Mouse (Mus musculus): ENCODE measurements around the gene AI467606.
"Not testable (repeated sequence)": the region's sequence is repeated elsewhere in the genome, so short reads cannot be mapped to it uniquely, and the experiment has no call there.

Gene AI467606

DNA sequence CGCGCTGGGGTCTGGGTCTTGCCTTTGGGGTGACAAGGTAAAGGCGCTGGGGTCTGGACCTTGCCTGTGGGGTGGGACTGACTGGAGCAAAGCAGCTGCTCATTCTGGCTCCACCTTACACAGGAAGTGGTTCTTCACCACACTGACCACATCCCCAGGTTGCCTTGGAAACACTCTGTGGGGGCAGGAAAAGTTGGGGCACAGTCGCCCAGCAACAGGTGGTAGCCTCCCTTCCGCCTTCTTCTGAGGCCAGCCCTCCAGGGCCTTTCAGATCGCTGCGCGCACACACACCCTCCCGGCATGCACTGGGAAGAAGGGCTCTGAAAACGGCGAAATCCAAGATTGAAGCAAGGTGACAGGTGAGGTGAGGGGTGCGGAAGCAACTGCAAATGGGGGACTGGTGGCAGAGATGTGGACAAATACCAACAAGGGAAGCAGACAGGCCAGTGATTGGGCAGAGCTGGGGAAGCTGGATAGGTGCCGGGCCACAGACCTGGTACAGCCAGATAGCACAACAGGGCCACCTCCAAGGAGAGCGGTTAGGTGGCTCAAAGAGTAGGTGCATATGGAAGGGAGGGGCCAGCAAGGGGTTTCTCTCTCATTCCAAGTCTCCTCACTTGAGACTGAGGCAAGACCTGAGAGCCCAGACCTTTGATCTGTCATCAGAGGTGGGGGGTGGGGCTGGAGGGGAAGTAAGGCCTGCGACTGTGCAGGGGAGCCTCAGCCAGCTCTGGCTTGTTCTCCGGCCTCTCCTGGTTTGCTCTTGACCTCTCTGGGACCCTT, at the start of gene AI467606:
Gene AI467606 (plus strand): TSS at position 246 of the 783 bp plus-strand sequence.
- peak in 1 of 2 experiments; percentile 28 for DNase-seq

DNA sequence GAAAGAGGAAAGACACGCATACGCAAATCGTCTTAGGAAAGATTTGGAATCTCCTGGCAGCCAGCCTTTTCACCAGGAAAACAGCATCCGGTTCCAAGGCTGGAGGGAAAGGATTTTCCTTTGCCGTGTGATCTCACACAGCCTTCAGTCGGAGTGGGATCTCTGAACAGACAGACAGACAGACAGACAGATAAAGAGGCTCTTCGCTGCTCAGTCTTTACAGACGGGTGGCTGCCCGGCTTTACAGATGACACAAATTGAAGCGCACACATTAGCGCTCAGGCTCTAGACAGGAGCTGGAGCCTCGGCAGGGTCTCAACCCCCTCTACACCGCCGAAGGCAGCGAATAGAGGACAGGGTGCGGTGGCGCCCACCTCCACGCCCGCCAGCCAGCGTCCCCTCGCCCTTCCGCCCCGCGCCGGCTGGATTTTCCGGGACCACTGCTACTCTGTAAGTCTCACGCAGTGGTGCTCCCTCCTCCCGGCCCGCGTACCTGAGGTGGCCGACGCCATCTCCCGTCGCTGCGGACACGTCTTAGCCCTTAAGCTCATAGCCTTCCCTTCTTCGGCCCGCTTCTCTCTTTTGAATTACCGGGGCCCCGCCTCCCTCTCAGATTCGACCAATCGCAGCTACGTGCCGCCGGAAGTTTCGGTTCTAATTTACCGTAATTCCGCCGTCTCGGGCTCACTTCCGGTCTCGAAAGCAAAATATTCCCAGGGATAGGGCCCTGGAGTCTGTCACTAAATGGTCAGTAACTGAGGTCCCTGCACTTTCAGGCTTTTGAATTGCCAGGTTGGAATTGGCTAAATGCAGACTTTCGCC, 49.1 kb upstream of the AI467606 start, which contains the start of gene Kif22:
Gene Kif22 (minus strand): TSS at position 621 of the 822 bp plus-strand sequence.
- peak; percentile 86 to 94 for DNase-seq

DNA sequence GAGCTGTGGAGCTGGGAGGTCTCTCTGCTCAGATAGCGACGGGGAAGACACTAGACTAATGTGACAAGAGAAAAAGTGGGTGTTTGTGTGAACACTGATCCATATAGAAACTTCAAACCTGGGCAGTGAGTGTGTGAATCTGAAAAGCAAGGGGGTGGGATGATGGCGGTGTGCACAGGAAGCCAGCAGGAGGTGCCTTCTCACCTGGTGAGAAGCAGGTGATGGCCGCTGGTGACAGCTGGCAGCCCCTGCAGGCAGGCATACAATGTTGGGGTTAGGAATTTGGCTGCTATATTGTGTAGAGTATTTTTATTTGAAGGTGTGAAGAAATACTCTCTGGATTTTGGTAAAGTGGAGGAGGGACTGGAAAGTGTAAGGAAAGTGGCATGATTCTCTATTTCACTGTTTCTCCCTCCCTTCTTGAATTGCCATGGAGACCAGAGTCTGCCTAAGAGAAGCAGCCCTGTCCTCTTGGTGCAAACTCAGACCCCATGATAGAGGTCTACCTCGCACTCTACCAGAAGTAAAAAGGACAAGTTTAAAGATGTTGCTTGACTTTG, 36.1 kb upstream of the AI467606 start:
- DNase-seq, result no peak

DNA sequence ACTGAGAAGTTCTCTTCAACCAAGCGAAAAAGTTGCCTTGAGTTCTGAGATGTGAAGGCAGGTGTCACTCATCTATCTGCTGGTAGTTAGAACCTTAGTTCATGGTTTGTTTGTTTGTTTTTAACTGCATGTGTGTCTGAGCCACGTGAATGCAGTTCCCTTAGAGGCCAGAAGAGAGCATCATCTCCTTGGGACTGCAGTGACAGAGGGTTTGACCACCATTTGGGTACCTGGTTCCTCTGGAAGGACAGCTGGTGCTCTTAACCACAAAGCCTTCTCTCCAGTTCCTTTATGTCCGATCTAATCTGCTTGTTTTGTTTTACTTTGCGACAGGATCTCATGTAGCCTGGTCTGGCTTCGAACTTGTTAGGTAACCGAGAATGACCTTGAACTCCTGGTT, 25.6 kb upstream of the AI467606 start:
- DNase-seq, result no peak

DNA sequence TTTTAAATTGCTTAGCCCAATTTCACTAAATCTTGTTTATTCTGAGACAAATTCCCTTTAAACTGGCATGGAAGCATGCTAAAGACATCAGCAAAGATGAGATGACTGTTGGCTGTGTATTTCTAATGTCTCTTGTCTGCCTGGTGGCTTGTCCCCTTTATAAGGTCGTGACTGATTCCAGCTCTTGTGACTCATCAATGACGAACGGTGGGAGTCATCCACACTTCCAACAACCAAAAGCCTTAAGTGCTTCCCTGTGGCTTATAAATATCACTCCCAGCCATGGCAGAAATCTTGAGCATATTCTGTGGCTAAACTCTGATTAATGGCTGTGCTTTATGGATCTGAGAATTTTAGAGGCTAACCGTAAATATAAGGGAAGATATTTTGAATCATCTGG, 24.8 kb upstream of the AI467606 start:
- no peak for DNase-seq

DNA sequence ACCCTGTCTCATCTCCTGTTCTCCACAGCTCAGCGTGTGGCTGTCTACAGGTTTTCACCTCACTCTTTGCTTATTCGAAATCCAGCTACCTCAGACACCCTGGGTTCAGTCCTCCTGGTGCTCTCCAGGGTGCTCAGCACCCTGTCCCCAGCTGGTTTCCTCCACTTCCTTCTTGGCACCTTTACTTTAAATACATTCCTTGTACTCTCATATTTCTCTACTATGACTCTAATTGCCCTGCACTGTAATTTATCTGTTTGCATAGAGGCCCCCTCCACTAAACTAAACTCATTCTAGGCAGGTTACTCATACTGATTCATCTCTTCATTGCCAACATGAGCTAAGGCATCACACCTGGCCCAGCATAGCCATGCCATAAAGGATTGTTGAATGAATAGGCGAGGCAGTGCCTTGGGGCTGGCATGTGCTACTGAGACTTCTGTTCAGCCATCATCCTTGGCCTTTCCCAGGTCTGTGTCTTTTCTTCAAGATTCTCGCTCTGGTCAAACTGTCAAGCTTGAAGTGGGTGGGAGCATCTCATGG, 20.2 kb upstream of the AI467606 start:
- no peak for DNase-seq

DNA sequence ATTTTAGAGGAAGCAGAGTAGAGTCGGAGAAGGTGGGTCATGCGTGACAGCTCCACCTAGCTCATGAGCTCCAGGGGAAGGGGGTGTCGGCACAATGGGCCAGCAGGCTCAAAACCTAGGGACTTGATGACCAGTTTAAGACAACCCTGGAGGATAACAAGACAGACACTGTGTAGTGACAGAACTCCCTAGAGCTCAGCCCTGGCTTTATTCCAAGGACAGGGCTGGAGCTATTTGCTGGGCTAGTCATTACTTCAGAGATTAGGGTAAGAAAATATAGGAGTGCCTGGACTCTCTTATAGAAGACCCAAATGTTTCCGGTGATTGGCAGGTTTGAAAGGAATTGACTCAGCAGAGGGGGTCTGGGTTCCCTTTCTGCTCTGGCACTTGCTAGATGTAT, 17.9 kb upstream of the AI467606 start:
- DNase-seq, result no peak

DNA sequence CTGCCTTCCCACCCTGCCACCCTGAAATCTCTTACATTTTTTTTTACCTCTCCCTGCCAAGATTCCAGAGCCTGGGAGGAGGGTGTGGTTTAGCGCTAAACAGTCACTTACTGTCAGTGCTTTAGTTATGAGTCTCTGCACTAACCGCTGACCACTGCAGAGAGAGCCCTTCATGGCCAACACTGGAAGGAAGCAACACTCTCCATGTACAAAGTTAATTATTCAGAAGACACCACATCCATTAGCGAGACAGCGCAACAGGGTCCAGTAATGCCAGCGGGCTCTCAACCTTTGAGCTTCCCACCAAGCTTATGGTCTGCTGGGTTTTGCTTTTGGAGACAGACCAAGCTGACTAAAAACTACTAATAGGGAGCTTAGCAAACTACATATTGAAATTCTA, 15.0 kb upstream of the AI467606 start:
- DNase-seq, result peak; percentile 49 to 74

DNA sequence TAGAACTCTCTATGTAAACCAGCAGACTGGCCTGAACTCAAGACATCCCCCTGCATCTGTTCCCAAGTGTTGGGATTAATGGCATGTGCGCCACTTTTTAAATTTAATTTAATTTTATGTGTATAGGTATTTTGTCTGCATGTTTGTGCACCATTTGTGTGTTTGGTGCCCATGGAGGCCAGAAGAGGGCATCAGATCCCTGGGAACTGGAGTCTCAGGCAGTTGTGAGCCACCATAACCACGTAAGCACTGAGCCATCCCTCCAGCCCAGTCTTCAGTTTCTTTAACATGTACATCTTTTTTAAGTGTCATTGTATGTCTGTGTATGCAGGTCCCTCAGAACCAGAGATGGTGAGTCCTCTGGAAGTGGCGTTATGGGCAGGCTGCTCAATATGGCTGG, 13.5 kb upstream of the AI467606 start:
- DNase-seq, result no peak

DNA sequence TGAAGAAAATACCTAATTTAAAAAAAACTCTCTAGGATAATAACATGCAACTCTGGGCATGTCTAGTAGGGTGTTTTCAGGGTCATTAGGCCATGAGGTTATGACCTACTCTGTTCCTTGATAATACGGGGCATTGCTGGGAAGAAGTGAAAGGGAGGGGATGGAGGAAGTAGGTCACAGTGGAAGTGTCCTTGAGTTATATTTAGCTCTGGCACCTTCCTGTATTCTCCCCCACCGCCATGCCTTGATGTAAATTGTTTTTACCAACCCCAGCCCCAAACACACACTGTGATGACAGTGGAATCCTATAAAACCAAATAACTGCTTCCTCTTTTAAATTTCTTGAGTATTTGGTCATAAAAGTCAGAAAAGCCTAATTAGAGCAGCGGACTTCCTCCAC, 11.1 kb upstream of the AI467606 start:
- no peak for DNase-seq

DNA sequence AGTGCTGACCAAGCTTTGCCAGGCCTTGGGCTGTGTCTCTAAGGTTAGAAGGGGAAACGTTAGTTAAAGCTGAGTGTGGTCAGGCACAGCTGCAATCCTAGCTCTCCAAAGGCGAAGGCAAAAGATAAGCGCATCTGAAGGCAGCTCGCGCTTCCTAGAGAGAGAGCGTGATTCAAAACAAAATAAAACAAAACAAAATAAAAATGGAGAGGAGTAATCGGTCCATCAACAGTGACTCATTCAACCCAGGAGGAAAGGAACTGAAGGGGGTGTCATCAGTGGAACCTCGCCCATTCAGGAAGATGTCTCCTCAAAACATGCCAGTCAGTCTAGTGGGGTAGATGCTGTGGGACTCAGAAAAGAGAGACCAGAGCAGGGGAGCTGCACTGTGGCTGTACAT, 8.9 kb upstream of the AI467606 start:
- DNase-seq, result no peak

DNA sequence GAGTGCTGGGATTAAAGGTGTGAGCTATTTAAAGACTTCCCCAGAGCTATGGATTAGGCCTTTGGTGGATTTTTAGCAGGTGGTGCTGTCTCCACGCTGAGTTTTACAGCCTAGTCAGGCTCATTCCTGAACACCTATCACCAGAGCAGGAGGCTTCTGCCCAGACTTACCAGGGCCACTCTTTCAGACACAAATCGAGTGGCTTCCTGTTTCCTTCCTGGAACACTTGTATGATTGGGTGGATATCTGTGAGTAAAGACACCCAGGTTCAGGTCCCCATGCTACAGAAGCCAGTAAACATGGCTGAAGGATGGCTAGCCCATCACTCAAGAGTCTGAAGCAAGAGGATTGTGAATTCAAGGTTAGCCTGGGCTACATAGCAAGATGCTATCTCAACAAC, 8.2 kb upstream of the AI467606 start:
- DNase-seq, result no peak

DNA sequence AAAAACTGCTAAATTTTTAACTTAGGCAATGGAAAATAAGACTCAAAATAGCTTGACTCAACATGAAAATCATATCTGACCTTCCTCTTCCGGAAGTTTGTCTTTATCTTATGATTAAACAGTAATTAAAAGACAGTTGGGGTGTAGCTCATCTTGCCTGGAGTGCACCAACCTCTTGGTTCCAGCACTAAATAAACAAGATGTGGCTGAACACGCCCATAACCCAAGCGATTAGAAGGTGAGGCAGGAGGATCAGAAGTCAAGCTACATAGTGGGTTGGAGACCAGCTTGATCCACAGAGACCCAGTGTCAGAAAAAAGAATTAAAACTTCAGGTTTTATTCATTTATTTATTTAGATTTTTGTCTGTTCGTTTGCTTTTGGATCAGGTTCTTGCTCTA, 7.5 kb upstream of the AI467606 start:
- no peak for DNase-seq

DNA sequence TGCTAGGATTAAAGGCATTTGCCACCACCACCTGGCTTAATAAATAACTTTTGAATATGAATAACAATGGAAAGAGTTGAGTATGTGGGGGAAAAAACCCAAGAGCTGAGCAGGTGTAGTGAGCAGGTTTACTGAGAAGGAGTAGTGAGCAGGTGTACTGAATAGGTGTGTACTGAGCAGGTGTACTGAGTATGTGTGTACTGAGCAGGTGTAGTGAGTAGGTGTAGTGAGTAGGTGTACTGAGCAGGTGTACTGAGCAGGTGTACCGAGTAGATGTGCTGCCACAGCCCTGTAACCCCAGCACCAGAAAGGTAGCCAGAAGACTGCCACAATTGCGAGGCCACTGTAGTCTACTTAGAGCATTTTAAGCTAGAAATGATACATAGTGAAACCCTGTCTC, 6.4 kb upstream of the AI467606 start:
- no peak for DNase-seq

DNA sequence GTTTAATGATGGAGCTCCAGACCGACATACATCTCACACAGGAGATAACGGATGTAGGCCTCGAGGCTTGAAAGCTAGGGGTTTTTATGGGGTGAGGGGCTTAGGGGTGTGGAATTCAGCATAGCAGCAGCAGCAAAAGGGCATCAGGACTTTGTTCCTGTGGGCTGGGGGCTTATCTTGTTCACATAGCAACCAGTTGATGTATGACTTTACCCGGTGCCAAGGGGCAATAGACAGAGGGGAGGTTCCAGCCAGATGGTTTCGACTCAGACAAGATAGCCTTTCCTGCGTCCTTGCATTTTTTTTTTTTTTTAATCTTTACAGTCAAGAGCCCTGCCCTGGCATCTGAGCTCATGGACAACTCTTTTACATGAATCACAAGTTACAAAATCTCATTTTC, 5.4 kb upstream of the AI467606 start:
- DNase-seq, result not testable (repeated sequence)

DNA sequence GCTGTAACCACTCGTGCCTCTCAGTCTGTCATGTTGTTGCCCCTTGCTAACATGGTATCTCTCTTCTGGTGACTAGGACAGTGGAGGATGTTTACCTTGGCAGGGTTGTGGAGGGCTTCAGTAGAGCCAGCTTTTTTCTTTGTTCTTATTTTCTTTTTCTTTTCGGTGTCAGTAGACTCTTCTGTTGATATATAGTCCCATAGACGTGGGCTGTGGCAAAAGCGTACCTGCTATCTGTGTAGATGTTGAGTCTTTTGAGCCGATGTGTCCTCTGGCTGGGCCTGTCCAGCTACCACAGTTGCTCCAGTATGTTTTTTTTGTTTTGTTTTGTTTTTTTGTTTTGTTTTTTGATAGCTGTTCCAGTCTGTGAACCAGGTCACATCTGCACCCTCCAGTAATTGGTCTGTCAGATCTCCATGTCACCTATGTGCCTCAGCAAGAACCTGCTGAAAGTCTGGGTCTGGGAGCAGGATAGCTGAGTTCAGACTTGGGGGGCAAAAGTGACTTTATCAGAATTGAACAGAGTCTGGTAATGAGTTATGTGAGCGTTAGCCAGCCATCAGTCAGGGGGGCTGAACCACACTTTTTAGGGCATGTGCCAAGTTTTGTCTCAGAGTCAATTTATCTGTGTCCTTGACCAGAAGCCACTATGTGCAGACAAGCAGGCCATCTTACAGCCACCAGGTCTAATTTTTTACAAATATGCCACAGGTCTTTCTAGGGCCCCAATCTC, 3.7 kb upstream of the AI467606 start, which contains the start of gene Zg16:
Gene Zg16 (minus strand): TSS at position 51 of the 733 bp plus-strand sequence.
- not testable (repeated sequence) for DNase-seq

DNA sequence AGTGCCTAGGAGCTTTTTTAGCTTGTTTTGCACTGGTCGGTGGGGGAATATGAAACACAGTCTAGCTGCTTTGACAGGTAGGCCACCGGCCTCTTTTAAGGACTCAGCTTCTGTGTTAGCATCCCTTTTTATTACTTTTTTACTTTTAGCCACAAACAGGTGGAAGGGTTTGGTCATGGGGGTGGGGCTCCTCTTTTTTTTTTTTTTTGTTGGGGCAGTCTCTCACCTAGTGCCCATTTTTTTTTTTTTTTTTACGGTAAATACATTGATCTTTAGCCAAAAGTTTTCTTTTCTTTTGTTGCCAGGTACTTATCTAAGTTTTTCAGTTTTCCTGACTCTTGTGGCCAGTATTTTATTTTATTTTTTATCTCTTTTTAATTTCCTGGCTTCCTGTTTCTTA, 3.1 kb upstream of the AI467606 start:
- no peak for DNase-seq

DNA sequence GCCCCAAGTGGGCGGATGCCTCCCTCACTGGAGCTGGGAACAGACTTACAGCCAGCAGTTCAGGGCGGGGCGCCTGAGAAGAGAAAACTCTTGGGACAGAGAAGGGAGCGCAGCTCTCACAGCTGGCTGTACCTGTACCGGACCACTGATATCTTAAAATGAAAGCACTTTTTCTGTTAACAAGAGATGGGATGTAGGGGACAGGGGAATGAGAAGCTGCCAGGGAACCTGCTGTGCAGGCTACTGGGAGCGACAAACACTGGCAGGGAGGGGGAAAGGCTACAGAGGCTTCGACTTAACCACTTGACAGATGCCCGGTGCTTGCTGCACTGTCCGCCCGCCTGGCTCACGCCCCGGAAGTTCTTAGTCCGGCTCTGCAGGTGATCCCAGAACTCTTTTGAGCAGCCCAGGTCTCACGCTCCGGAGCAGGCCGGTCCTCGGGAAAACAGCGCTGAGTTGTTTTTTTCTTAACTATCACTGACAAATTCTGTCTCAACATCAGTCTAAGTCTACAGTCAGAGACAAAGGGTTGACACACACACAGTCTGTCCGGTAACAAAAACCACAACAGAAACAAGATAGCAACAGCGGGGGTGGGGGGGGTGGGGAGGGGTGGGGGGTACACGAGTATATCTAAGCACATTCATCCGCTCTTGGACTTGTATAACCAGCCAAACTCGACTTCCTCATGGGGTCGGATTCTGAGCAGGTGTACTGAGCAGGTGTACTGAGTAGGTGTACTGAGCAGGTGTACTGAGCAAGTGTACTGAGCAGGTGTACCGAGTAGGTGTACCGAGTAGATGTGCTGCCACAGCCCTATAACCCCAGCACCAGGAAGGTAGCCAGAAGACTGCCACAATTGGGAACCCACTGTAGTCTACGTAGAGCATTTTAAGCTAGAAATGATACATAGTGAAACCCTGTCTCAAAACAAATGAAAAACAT, 2.0 kb upstream of the AI467606 start:
- no peak for DNase-seq

DNA sequence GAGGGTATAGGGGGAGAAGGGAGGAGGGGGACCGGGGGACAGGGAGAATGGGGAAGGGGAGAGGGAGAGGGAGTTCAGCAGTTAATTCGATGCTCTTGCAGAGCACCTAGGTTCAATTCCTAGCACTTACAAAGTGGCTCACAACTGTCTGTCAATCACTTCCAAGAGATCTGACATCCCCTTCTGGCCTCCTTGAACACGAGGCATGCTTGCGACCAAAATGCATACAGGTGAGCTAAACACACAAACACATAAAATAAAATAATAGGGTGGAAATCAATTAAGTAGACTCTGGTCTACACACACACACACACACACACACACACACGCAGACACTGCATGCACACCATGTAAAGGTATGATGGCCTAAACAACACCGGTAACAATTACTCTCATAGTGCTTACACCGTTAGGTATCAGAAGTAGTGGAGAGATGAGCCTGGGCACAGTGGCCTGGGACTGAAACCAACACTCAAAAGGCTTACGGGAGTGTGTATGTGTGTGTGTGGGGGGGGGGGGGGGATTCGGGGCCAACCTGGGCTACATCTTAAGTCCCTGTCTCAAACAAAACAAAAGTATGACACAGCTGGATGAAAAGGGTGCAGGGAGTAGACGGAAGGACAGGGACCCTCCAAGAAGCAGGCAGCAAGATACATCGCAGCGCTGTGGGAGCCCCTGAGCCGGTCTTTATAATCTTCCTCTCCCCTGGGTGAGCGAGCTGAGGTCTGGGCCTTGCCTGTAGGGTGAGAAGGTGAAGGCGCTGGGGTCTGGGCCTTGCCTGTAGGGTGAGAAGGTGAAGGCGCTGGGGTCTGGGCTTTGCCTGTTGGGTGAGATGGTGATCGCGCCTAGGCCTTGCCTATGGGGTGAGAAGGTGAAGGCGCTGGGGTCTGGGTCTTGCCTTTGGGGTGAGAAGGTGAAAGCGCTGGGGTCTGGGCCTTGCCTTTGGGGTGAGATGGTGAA, 725 bp upstream of the AI467606 start:
- no peak for DNase-seq

DNA sequence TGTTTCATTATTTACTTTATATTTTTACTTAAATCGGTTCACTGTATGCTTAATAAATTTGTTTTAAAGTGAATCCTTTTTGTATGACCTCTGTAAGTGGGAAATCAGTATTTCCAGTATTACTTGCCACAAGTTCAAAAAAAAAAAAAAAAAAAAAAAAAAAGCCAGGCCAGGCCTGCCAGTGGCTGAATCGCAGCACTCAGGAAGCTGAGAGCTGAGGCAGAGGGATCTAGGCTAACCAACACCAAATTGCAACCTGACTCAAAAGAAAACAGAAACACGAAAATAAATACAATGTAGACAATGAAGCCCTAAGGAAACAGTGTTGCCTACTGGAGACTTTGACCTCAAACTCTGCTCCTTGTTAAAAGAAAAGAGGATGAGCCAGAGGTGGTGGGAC, 2.8 kb downstream of the AI467606 start:
- DNase-seq, result no peak
